Mouse (Mus musculus): ENCODE data around the gene Smg6. TPM values are rescaled to one million over a fixed set of nuclear protein-coding genes. Genes with fewer than 3 reads are reported as not detected.

The Smg6 gene
- total and polyA plus RNA-seq, 2 experiments from 2014 or later = 9.6 to 25.8 TPM

DNA sequence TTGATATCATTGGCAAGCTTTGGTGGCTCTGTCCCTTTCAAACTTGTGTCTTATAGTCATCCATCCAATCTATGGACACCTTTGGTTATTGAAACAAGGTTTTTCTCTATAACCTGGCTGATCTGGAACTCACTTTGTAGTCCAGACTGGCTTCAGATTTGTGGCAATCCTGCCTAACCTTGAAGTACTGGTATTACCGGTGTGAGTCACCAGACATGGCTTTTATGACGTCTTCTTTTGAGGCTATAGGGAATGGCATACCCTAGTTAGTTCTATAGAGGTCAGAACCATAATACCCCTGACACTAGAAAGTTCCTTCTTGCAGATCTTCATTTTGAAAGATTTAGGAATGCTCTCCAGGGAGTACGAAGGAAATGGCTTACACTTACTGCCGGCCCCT is 120.2 kb downstream of the Smg6 start:
- Histone ChIP-seq H3K27ac (ENCODE audit: low read depth, low read length) (no peak overlapping the region), H3K4me1 (ENCODE audit: insufficient read depth) (no peaks in the 10 kb centered on the region), H3K4me3 (ENCODE audit: low read depth, low read length) (no peak overlapping the region), H3K4me2 (ENCODE audit: low read depth) (no peak overlapping the region), H3K36me3 (ENCODE audit: insufficient read depth) (peaks cover 15% of the 10 kb centered on the region), H3K9ac (no peak overlapping the region), H3K9me3 (ENCODE audit: low read length) (no peaks in the 10 kb centered on the region), H3K27me3 (ENCODE audit: insufficient read depth, low read length) (no peaks in the 10 kb centered on the region)
- ATAC-seq (no peak), DNase-seq (no peak)
- WGBS = 94% methylated on average over 4 of the region's 4 CpGs
- TF ChIP-seq CTCF (IDR thresholded peaks at IDR 0.05; ENCODE audit: low read depth) = no peak

DNA sequence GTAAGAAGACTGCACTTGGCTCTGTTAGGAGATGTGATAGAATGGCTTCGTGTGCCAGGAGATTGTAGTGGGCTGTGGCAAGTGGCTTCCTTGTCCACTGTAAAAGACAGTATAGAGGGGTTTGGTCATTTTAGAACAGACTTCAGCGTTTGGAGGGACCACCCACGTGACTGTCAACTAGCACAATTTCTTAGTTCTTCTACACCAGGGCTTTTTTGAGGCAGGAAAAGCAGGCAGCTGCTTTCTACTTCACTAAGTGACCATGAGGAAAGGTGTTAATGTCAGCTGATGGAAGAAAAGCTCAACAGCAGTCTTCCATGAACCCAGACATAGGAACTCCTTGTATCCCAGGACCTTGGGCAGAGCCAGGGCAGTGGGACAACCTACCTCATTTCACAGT is 121.0 kb downstream of the Smg6 start:
- Histone ChIP-seq H3K4me1 (ENCODE audit: insufficient read depth) (no peaks in the 10 kb centered on the region), H3K9me3 (ENCODE audit: low read length) (no peaks in the 10 kb centered on the region), H3K27ac (ENCODE audit: low read depth, low read length) (no peak overlapping the region), H3K9ac (no peak overlapping the region), H3K27me3 (ENCODE audit: insufficient read depth, low read length) (no peaks in the 10 kb centered on the region), H3K36me3 (ENCODE audit: insufficient read depth) (peaks cover 12% of the 10 kb centered on the region), H3K4me3 (ENCODE audit: low read depth, low read length) (no peak overlapping the region), H3K4me2 (ENCODE audit: low read depth) (no peak overlapping the region)
- ATAC-seq = no peak
- DNase-seq = no peak
- TF ChIP-seq CTCF (IDR thresholded peaks at IDR 0.05; ENCODE audit: low read depth) = no peak
- 88% methylated on average over 3 of the region's 3 CpGs for WGBS

DNA sequence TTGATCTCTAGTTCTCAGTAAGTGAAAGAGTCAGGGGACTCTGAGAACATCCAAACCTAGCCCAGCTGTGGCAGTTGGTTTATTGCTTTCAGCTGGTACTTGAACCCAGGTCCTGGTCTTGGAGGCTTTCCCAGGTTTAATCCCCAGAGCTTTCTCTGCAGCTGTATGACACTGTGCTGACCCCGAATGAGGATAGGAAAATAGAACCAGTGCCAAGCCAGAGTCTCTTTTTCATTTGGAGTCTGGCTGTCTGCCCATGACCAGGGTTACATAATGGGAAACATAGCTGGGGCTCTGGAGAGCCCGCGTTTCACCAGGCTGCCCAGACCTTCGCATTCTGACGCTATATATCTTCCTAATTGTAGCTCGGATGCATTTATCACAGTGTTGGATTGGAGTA is 121.4 kb downstream of the Smg6 start:
- H3K4me3 ChIP-seq (ENCODE audit: low read depth, low read length) = no peak overlapping the region
- DNase-seq (peak; percentile 55), ATAC-seq (peak; percentile 36)
- no peaks in the 10 kb centered on the region for H3K27me3 ChIP-seq (ENCODE audit: insufficient read depth, low read length)
- no peaks in the 10 kb centered on the region for H3K9me3 ChIP-seq (ENCODE audit: low read length)
- TF ChIP-seq CTCF (IDR thresholded peaks at IDR 0.05; ENCODE audit: low read depth) = no peak
- H3K36me3 ChIP-seq (ENCODE audit: insufficient read depth) = peaks cover 7% of the 10 kb centered on the region
- H3K27ac ChIP-seq (ENCODE audit: low read depth, low read length) = no peak overlapping the region
- WGBS = 22% methylated on average over 6 of the region's 6 CpGs
- no peak overlapping the region for H3K9ac ChIP-seq
- H3K4me1 ChIP-seq (ENCODE audit: insufficient read depth) = no peaks in the 10 kb centered on the region
- H3K4me2 ChIP-seq (ENCODE audit: low read depth) = no peak overlapping the region

DNA sequence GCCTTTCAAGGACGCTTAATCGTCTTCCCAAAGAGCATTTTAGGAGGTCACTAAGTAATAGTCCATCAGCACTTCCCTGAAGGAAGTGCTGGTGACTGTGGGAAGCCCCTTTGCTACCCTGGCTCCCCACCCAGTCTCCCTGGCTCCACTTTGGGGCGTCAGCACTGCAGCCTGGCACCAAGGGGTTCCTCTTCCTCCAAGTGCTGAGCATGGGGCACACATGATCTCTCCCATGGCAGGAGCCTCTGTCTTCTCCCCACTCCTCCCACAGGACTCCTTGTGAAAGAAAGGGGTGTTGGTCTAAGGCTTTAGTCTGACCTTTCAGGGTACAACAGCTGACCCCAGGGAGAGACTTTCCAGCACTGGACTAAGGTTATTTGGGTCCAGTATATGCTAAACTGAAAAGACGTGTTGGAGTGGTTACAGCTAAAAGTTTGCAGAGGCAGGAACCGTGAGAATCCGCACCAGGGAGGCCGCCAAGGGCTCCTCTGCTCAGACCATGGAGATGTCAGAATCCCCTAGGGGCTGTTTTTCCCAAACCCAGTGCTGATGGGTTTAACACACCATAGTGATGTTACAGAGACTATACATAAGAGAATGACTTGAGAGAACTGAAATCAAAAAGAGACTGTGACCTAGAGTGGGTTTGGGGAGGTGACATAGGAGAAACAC is 122.2 kb downstream of the Smg6 start:
- DNase-seq (no peak), ATAC-seq (no peak)
- Histone ChIP-seq H3K9ac (no peak overlapping the region), H3K27me3 (ENCODE audit: insufficient read depth, low read length) (no peaks in the 10 kb centered on the region), H3K4me3 (ENCODE audit: low read depth, low read length) (no peak overlapping the region), H3K9me3 (ENCODE audit: low read length) (no peaks in the 10 kb centered on the region), H3K4me2 (ENCODE audit: low read depth) (no peak overlapping the region), H3K36me3 (ENCODE audit: insufficient read depth) (peaks cover 4% of the 10 kb centered on the region; the same call in 1 of the 2 replicates), H3K4me1 (ENCODE audit: insufficient read depth) (no peaks in the 10 kb centered on the region), H3K27ac (ENCODE audit: low read depth, low read length) (no peak overlapping the region)
- WGBS = 88% methylated on average over 7 of the region's 7 CpGs
- no peak for TF ChIP-seq CTCF (IDR thresholded peaks at IDR 0.05; ENCODE audit: low read depth)

DNA sequence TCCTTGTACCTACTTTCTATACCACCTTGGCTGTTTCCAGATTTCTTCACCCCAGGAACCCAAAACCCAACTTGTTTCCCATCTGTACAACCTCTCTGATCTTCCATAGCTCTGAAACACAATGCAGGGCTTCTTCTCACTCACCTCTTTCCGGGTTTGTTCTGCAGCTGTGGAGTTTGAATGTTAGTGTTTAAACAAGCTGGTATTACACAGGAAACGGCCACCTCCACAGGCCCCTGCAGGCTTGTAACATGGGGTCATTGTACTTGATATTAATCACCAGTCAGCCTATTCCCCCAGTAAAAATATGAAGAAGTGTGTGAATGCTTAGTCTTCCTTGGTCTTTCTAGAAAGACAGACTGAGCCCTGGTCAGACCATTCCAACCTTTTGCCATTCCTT is 123.5 kb downstream of the Smg6 start:
- Histone ChIP-seq H3K27ac (ENCODE audit: low read depth, low read length) (no peak overlapping the region), H3K36me3 (ENCODE audit: insufficient read depth) (peaks cover 4% of the 10 kb centered on the region; the same call in 1 of the 2 replicates), H3K9me3 (ENCODE audit: low read length) (no peaks in the 10 kb centered on the region), H3K27me3 (ENCODE audit: insufficient read depth, low read length) (no peaks in the 10 kb centered on the region), H3K9ac (no peak overlapping the region), H3K4me3 (ENCODE audit: low read depth, low read length) (no peak overlapping the region), H3K4me1 (ENCODE audit: insufficient read depth) (no peaks in the 10 kb centered on the region), H3K4me2 (ENCODE audit: low read depth) (no peak overlapping the region)
- WGBS = 84% methylated on average over 2 of the region's 2 CpGs
- no peak for TF ChIP-seq CTCF (IDR thresholded peaks at IDR 0.05; ENCODE audit: low read depth)
- DNase-seq (no peak), ATAC-seq (no peak)

DNA sequence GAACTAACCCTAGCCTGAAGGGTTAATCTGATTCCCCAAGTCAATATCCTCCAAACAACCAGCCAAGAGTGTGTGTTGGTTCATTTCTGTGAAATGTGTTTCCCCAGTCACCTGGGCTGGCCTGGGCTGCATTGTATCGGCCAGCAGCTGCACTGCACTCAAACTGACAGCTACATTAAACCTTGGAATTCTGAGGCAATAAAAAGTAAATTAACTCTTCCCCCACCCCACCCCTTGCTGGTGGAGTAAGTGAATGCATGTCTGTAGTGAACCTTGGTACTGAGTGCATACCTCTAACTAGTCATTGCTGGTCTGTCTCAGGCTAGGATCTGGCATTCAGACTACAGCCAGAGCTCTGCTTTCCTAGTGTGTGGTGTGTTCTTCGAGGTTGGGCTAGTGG is 124.2 kb downstream of the Smg6 start:
- ATAC-seq (no peak), DNase-seq (no peak)
- Histone ChIP-seq H3K4me1 (ENCODE audit: insufficient read depth) (no peaks in the 10 kb centered on the region), H3K9me3 (ENCODE audit: low read length) (no peaks in the 10 kb centered on the region), H3K4me2 (ENCODE audit: low read depth) (no peak overlapping the region), H3K27ac (ENCODE audit: low read depth, low read length) (no peak overlapping the region), H3K36me3 (ENCODE audit: insufficient read depth) (0 out of 2 replicates have a peak, but pooled peaks cover 4% of the 10 kb centered on the region), H3K9ac (no peak overlapping the region), H3K27me3 (ENCODE audit: insufficient read depth, low read length) (no peaks in the 10 kb centered on the region), H3K4me3 (ENCODE audit: low read depth, low read length) (no peak overlapping the region)
- WGBS = 91% methylated on average over 2 of the region's 2 CpGs
- no peak for TF ChIP-seq CTCF (IDR thresholded peaks at IDR 0.05; ENCODE audit: low read depth)

DNA sequence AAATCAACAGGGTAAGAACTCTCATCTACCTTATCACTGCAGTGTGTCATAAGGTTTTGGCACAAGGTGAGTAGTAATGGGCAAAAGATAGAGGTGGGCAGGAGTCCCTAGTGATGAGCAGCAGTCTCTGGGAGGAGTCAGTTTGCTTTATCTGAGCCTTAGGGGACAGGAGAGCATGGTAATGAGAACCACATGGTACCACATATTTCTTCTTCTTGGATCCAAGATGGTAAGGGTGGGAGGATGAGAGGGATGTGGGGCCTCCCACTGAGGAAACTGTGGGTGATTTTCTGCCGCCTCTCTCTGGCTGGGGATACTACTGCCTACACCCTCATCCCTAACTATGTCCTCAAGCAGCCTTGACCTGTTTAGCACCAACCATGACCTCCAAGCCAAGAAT is 125.6 kb downstream of the Smg6 start:
- Histone ChIP-seq H3K36me3 (ENCODE audit: insufficient read depth) (0 out of 2 replicates have a peak, but pooled peaks cover 3% of the 10 kb centered on the region), H3K4me1 (ENCODE audit: insufficient read depth) (no peaks in the 10 kb centered on the region), H3K4me3 (ENCODE audit: low read depth, low read length) (no peak overlapping the region), H3K4me2 (ENCODE audit: low read depth) (no peak overlapping the region), H3K9ac (no peak overlapping the region), H3K27me3 (ENCODE audit: insufficient read depth, low read length) (no peaks in the 10 kb centered on the region), H3K27ac (ENCODE audit: low read depth, low read length) (no peak overlapping the region), H3K9me3 (ENCODE audit: low read length) (no peaks in the 10 kb centered on the region)
- WGBS = 69% methylated on average over 1 of the region's 1 CpGs
- no peak for TF ChIP-seq CTCF (IDR thresholded peaks at IDR 0.05; ENCODE audit: low read depth)
- no peak for ATAC-seq
- no peak for DNase-seq
